Mouse (Mus musculus) midbrain, embryonic 10.5 days (tissue): ENCODE results near the gene Mettl24. TPM values are rescaled to one million over a fixed set of nuclear protein-coding genes. Genes with fewer than 3 reads are reported as not detected.

Experiments used
- DNase-seq: peaks from one replicate; pipeline ENCODE4 v3.0.0-alpha.2; 2017; ENCODE audit warnings: low spot score
- H3K27ac ChIP-seq: fragments of 300-500 bp; sonication (generic); replicated peaks from 2 replicates; pipeline ENCODE4 v1.5.1; 2016; ENCODE audit warnings: mild to moderate bottlenecking
- H3K27me3 ChIP-seq: fragments of 300-500 bp; sonication (generic); 2 replicates; pipeline ENCODE4 v1.6.1; 2016; ENCODE audit warnings: low read depth, mild to moderate bottlenecking; ENCODE audit not compliant: poor library complexity, severe bottlenecking
- H3K36me3 ChIP-seq: fragments of 300-500 bp; sonication (generic); 2 replicates; pipeline ENCODE4 v1.6.1; 2016; ENCODE audit warnings: mild to moderate bottlenecking, moderate library complexity
- H3K4me1 ChIP-seq: fragments of 300-500 bp; sonication (generic); 2 replicates; pipeline ENCODE4 v1.6.1; 2016
- H3K4me3 ChIP-seq: fragments of 300-500 bp; sonication (generic); 2 replicates; pipeline ENCODE4 v1.5.1; 2016; ENCODE audit warnings: mild to moderate bottlenecking, moderate library complexity
- H3K9me3 ChIP-seq: fragments of 300-500 bp; sonication (generic); replicated peaks from 2 replicates; pipeline ENCODE4 v1.6.1; 2016; ENCODE audit warnings: mild to moderate bottlenecking
- WGBS: fragments of 180-500 bp; shearing (Covaris S2); methylation state at CpG from one replicate; pipeline ENCODE4 v1.1.7; 2016; 5-methylcytosine and 5-hydroxymethylcytosine counted together
- polyA plus RNA-seq: library from polyadenylated mRNA; unstranded; fragments of >200 nt; fragmentation: Nextera tagmentation; extraction: Ambion mirVana; gene quantifications from 2 replicates; pipeline ENCODE4 v1.2.1, GENCODE M21; 2016

Mettl24 gene
- polyA plus RNA-seq: 0.54 and 1.2 TPM in 2 replicates

- Histone ChIP-seq H3K27me3 (peaks cover 32% of the 10 kb centered on the region), H3K36me3 (no peaks in the 10 kb centered on the region), H3K4me1 (peaks cover 40% of the 10 kb centered on the region), H3K4me3 (peak within 1 kb of the TSS; percentile 71), H3K27ac (peak within 1 kb of the TSS; percentile 90), H3K9me3 (no peaks in the 10 kb centered on the region)
- WGBS: under 1% methylated on average over 50 of the region's 50 CpGs
- peak; percentile 78 for DNase-seq
These were observed at the start of gene Mettl24 for GRCm38 (mm10) chr10:40683092-40683867. Gene Mettl24, plus strand, starts transcription at chr10:40683282.

GRCm38 (mm10) chr10:40637331-40637730 lies 45.8 kb upstream of the Mettl24 start:
- H3K36me3 ChIP-seq: no peaks in the 10 kb centered on the region

GRCm38 (mm10) chr10:40638276-40638675 lies 44.8 kb upstream of the Mettl24 start:
- H3K4me1 ChIP-seq: peaks cover 19% of the 10 kb centered on the region
- no peak for DNase-seq
- H3K4me3 ChIP-seq: no peak overlapping the region
- peaks cover 5% of the 10 kb centered on the region; the same call in 1 of the 2 replicates for H3K27me3 ChIP-seq
- 0 out of 2 replicates have a peak overlapping the region, but pooled peaks have one; percentile 46 for H3K27ac ChIP-seq
- no peaks in the 10 kb centered on the region for H3K36me3 ChIP-seq
- no peaks in the 10 kb centered on the region for H3K9me3 ChIP-seq
- 59% methylated on average over 7 of the region's 7 CpGs for WGBS

More at GRCm38 (mm10) chr10:40637331-40637730, 45.8 kb upstream of the Mettl24 start:
- H3K27me3 ChIP-seq: peaks cover 5% of the 10 kb centered on the region; the same call in 1 of the 2 replicates
- no peak for DNase-seq
- H3K9me3 ChIP-seq: no peaks in the 10 kb centered on the region
- H3K27ac ChIP-seq: no peak overlapping the region
- H3K4me1 ChIP-seq: peaks cover 19% of the 10 kb centered on the region
- WGBS: 83% methylated on average over 10 of the region's 10 CpGs
- H3K4me3 ChIP-seq: no peak overlapping the region

- 58% methylated on average over 26 of the region's 26 CpGs for WGBS
- H3K9me3 ChIP-seq: no peaks in the 10 kb centered on the region
- H3K27ac ChIP-seq: peak overlapping the region; percentile 61
- no peak overlapping the region for H3K4me3 ChIP-seq
- H3K36me3 ChIP-seq: no peaks in the 10 kb centered on the region
- no peak for DNase-seq
- peaks cover 19% of the 10 kb centered on the region for H3K4me1 ChIP-seq
- peaks cover 5% of the 10 kb centered on the region; the same call in 1 of the 2 replicates for H3K27me3 ChIP-seq
These were observed 44.0 kb upstream of the Mettl24 start for GRCm38 (mm10) chr10:40638823-40639819.

GRCm38 (mm10) chr10:40640406-40640805 lies 42.7 kb upstream of the Mettl24 start:
- WGBS: 93% methylated on average over 4 of the region's 4 CpGs
- Histone ChIP-seq H3K9me3 (no peaks in the 10 kb centered on the region), H3K27ac (no peak overlapping the region), H3K4me1 (peaks cover 19% of the 10 kb centered on the region), H3K36me3 (no peaks in the 10 kb centered on the region), H3K4me3 (no peak overlapping the region), H3K27me3 (peaks cover 5% of the 10 kb centered on the region; the same call in 1 of the 2 replicates)
- DNase-seq: no peak

- peaks cover 11% of the 10 kb centered on the region for H3K9me3 ChIP-seq
- H3K27ac ChIP-seq: no peak overlapping the region
- H3K4me3 ChIP-seq: no peak overlapping the region
- peaks cover 9% of the 10 kb centered on the region; the same call in 1 of the 2 replicates for H3K27me3 ChIP-seq
- peaks cover 19% of the 10 kb centered on the region for H3K4me1 ChIP-seq
- H3K36me3 ChIP-seq: no peaks in the 10 kb centered on the region
- 93% methylated on average over 7 of the region's 7 CpGs for WGBS
- DNase-seq: no peak
These were observed 41.2 kb upstream of the Mettl24 start for GRCm38 (mm10) chr10:40641901-40642300.

- Histone ChIP-seq H3K27ac (no peak overlapping the region), H3K4me3 (no peak overlapping the region), H3K36me3 (no peaks in the 10 kb centered on the region), H3K9me3 (peaks cover 11% of the 10 kb centered on the region), H3K27me3 (peaks cover 9% of the 10 kb centered on the region; the same call in 1 of the 2 replicates), H3K4me1 (peaks cover 16% of the 10 kb centered on the region)
- no peak for DNase-seq
- 84% methylated on average over 5 of the region's 5 CpGs for WGBS
These were observed 40.0 kb upstream of the Mettl24 start for GRCm38 (mm10) chr10:40643126-40643525.

GRCm38 (mm10) chr10:40644456-40644855 lies 38.6 kb upstream of the Mettl24 start:
- no peak for DNase-seq

GRCm38 (mm10) chr10:40645346-40645745 lies 37.7 kb upstream of the Mettl24 start:
- Histone ChIP-seq H3K4me3 (no peak overlapping the region), H3K27ac (no peak overlapping the region), H3K27me3 (peaks cover 9% of the 10 kb centered on the region; the same call in 1 of the 2 replicates), H3K9me3 (peaks cover 11% of the 10 kb centered on the region), H3K4me1 (no peaks in the 10 kb centered on the region), H3K36me3 (no peaks in the 10 kb centered on the region)
- WGBS: 80% methylated on average over 1 of the region's 1 CpGs
- DNase-seq: no peak

More at GRCm38 (mm10) chr10:40644456-40644855, 38.6 kb upstream of the Mettl24 start:
- Histone ChIP-seq H3K36me3 (no peaks in the 10 kb centered on the region), H3K27me3 (peaks cover 9% of the 10 kb centered on the region; the same call in 1 of the 2 replicates), H3K4me3 (no peak overlapping the region), H3K9me3 (peaks cover 11% of the 10 kb centered on the region), H3K4me1 (peaks cover 3% of the 10 kb centered on the region), H3K27ac (no peak overlapping the region)
- WGBS: 86% methylated on average over 9 of the region's 9 CpGs

- H3K27ac ChIP-seq: no peak overlapping the region
- no peaks in the 10 kb centered on the region for H3K36me3 ChIP-seq
- WGBS: 89% methylated on average over 12 of the region's 12 CpGs
- no peak for DNase-seq
- H3K9me3 ChIP-seq: peaks cover 11% of the 10 kb centered on the region
- no peak overlapping the region for H3K4me3 ChIP-seq
- peaks cover 14% of the 10 kb centered on the region for H3K4me1 ChIP-seq
- H3K27me3 ChIP-seq: 0 out of 2 replicates have a peak, but pooled peaks cover 4% of the 10 kb centered on the region
These were observed 34.3 kb upstream of the Mettl24 start for GRCm38 (mm10) chr10:40648776-40649175.

- Histone ChIP-seq H3K36me3 (no peaks in the 10 kb centered on the region), H3K4me1 (peaks cover 19% of the 10 kb centered on the region), H3K27ac (no peak overlapping the region), H3K9me3 (peaks cover 11% of the 10 kb centered on the region), H3K27me3 (0 out of 2 replicates have a peak, but pooled peaks cover 4% of the 10 kb centered on the region), H3K4me3 (no peak overlapping the region)
- 43% methylated on average over 4 of the region's 4 CpGs for WGBS
- no peak for DNase-seq
These were observed 33.4 kb upstream of the Mettl24 start for GRCm38 (mm10) chr10:40649634-40650033.

- H3K9me3 ChIP-seq: peaks cover 2% of the 10 kb centered on the region
- WGBS: 82% methylated on average over 2 of the region's 2 CpGs
- H3K27me3 ChIP-seq: no peaks in the 10 kb centered on the region
- H3K36me3 ChIP-seq: no peaks in the 10 kb centered on the region
- DNase-seq: no peak
- no peak overlapping the region for H3K4me3 ChIP-seq
- H3K4me1 ChIP-seq: peaks cover 19% of the 10 kb centered on the region
- H3K27ac ChIP-seq: no peak overlapping the region
These were observed 31.4 kb upstream of the Mettl24 start for GRCm38 (mm10) chr10:40651676-40652075.
